Comparison of ENCODE assay signal across 10 mouse cellular contexts in genomic region chr12:12905117-12905516, GRCm38 (mm10). TPM values are rescaled to one million over a fixed set of nuclear protein-coding genes. Genes with fewer than 3 reads are reported as not detected.
DNase-seq lines count a peak whose midpoint lies in the region; ATAC-seq and TF ChIP-seq lines count a peak whose summit lies in the region.
"Had no signal": no experiment of that assay in that cellular context is flagged by ENCODE, and none has a peak within 500 bp of the region (broad histone marks: within the 10 kb centered on the region; RNA-seq: fewer than 3 reads in every experiment).

No protein-coding gene starts in this region.

- H3K9ac ChIP-seq in hindbrain, embryonic 15.5 days: peak overlapping the region; percentile 34; the same call in 1 of the 2 replicates
- no peak overlapping the region for H3K9ac ChIP-seq in neural tube, embryonic 15.5 days (replicated peaks)

- peak overlapping the region; percentile 41 for H3K4me2 ChIP-seq in hindbrain, embryonic 15.5 days
- peak overlapping the region; percentile 48 for H3K4me2 ChIP-seq in neural tube, embryonic 15.5 days

- DNase-seq in layer of hippocampus, postnatal 14 days (ENCODE audit: low spot score in 2 of 2): peak; percentile 2 to 11
- DNase-seq in layer of hippocampus, postnatal 36 days: no peak
- no peak for DNase-seq in urinary bladder, postnatal 14 days (ENCODE audit: low spot score)
- DNase-seq in left cerebral cortex, adult 2 months (ENCODE audit: extremely low spot score in 1 of 2, low spot score in 2 of 2): no peak
- DNase-seq: liver had no signal

- ATAC-seq in hindbrain, embryonic 15.5 days (ENCODE audit: low FRiP score, low read depth): no peak
- ATAC-seq in neural tube, embryonic 15.5 days (ENCODE audit: low FRiP score): peak; percentile 16; the same call in 1 of the 2 replicates

- WGBS in hindbrain, embryonic 15.5 days: 15% methylated on average over 6 of the region's 6 CpGs
- WGBS in neural tube, embryonic 15.5 days: 29% methylated on average over 6 of the region's 6 CpGs

- 0 out of 2 replicates have a peak overlapping the region, but pooled peaks have one; percentile 6 for H3K4me3 ChIP-seq in cortical plate, adult 2 months (ENCODE audit: insufficient read depth, low read length)
- no peak overlapping the region for H3K4me3 ChIP-seq in hindbrain, embryonic 15.5 days
- no peak overlapping the region for H3K4me3 ChIP-seq in neural tube, embryonic 15.5 days (replicated peaks)
- no peak overlapping the region for H3K4me3 ChIP-seq in left cerebral cortex, adult 2 months

- TF ChIP-seq CTCF in cortical plate, adult 2 months (IDR thresholded peaks at IDR 0.05; ENCODE audit: extremely low read depth, insufficient read depth, low read length): no peak
- TF ChIP-seq CTCF in left cerebral cortex, adult 2 months (IDR thresholded peaks at IDR 0.05): no peak

- no peaks in the 10 kb centered on the region for H3K36me3 ChIP-seq in hindbrain, embryonic 15.5 days
- no peaks in the 10 kb centered on the region for H3K36me3 ChIP-seq in neural tube, embryonic 15.5 days
- H3K36me3 ChIP-seq: G1E; intestine, embryonic 15.5 days had no signal

- H3K9me3 ChIP-seq in hindbrain, embryonic 15.5 days: no peaks in the 10 kb centered on the region
- H3K9me3 ChIP-seq in neural tube, embryonic 15.5 days (replicated peaks): no peaks in the 10 kb centered on the region
- H3K9me3 ChIP-seq: intestine, embryonic 15.5 days had no signal

- H3K27ac ChIP-seq in cortical plate, adult 2 months (ENCODE audit: insufficient read depth, low read length): no peak overlapping the region
- H3K27ac ChIP-seq in hindbrain, embryonic 15.5 days (replicated peaks): peak overlapping the region; percentile 82
- peak overlapping the region; percentile 74 for H3K27ac ChIP-seq in neural tube, embryonic 15.5 days (replicated peaks)
- H3K27ac ChIP-seq in left cerebral cortex, adult 2 months: no peak overlapping the region

- TF ChIP-seq POLR2A in cortical plate, adult 2 months (IDR thresholded peaks at IDR 0.05; ENCODE audit: extremely low read depth, insufficient read depth, low read length): no peak

- H3K4me1 ChIP-seq in cortical plate, adult 2 months (ENCODE audit: control insufficient read depth, insufficient read depth, low read length): peaks cover 3% of the 10 kb centered on the region
- H3K4me1 ChIP-seq in hindbrain, embryonic 15.5 days (replicated peaks): peaks cover 26% of the 10 kb centered on the region
- H3K4me1 ChIP-seq in neural tube, embryonic 15.5 days: peaks cover 28% of the 10 kb centered on the region

- intact Hi-C loops in left cerebral cortex, adult 2 months (cut with DNase I): no loop called here

- H3K27me3 ChIP-seq in hindbrain, embryonic 15.5 days: no peaks in the 10 kb centered on the region
- no peaks in the 10 kb centered on the region for H3K27me3 ChIP-seq in neural tube, embryonic 15.5 days (replicated peaks)
- H3K27me3 ChIP-seq: intestine, embryonic 15.5 days had no signal

RNA-seq across cellular contexts. Expression of gene Mycn, which starts 36.6 kb away (rescaled TPM):
- total RNA-seq in layer of hippocampus, postnatal 14 days (2021): 10 to 100 TPM; 19.1 to 21.3 TPM
- total RNA-seq in layer of hippocampus, postnatal 36 days (2021): 10 to 100 TPM; 10.2 to 11.0 TPM
- polyA plus RNA-seq in cortical plate, adult 2 months (2012; rRNA removed): 9.5 and 10.9 TPM in 2 replicates
- 63.2 and 71.0 TPM in 2 replicates for polyA plus RNA-seq in hindbrain, embryonic 15.5 days (2015; fragmentation: Nextera tagmentation; extraction: Ambion mirVana)
- polyA plus RNA-seq in neural tube, embryonic 15.5 days (2015; fragmentation: Nextera tagmentation; extraction: Ambion mirVana): 40.7 and 43.2 TPM in 2 replicates
- 10 to 100 TPM; 10.2 to 11.1 TPM for total RNA-seq in left cerebral cortex, adult 2 months (2021)
- polyA plus RNA-seq: G1E had no signal

Comparison
In these comparisons a context has a peak if more than half of its experiments do, and no peak if none do; other contexts are left out.
1. DNase-seq: peak in layer of hippocampus, postnatal 14 days (2 of 2); none in layer of hippocampus, postnatal 36 days (0 of 2), urinary bladder, postnatal 14 days (single experiment) and left cerebral cortex, adult 2 months (0 of 2).
2. H3K27ac ChIP-seq: peak in hindbrain, embryonic 15.5 days (single experiment) and neural tube, embryonic 15.5 days (single experiment); none in cortical plate, adult 2 months (single experiment) and left cerebral cortex, adult 2 months (single experiment).